Mouse (Mus musculus) kidney, postnatal 25 days (tissue): ENCODE measurements around the gene Sox1.
A peak's percentile ranks its signal among the peaks of the same experiment; 100 is the strongest.

Source experiments
- DNase-seq, 2 experiments: peaks; one replicate each; pipeline ENCODE4 v3.0.0; 2021; ENCODE audit warnings: mixed read lengths in 2 of 2

Gene Sox1

GRCm38 (mm10) chr8:12389801-12390639 lies 5.1 kb upstream of the Sox1 start:
- DNase-seq = no peak

GRCm38 (mm10) chr8:12390640-12391365 lies 4.3 kb upstream of the Sox1 start:
- no peak for DNase-seq

- no peak for DNase-seq
Measured at GRCm38 (mm10) chr8:12391366-12392250, 3.5 kb upstream of the Sox1 start.

- no peak for DNase-seq
Measured at GRCm38 (mm10) chr8:12392801-12393200, 2.3 kb upstream of the Sox1 start.

- no peak for DNase-seq
Measured at GRCm38 (mm10) chr8:12394385-12395000, 602 bp upstream of the Sox1 start.

GRCm38 (mm10) chr8:12396501-12397345 lies 1.6 kb downstream of the Sox1 start:
- no peak for DNase-seq

- DNase-seq = no peak
Measured at GRCm38 (mm10) chr8:12397346-12397925, 2.3 kb downstream of the Sox1 start.

GRCm38 (mm10) chr8:12398011-12398945 lies 3.2 kb downstream of the Sox1 start:
- no peak for DNase-seq

- DNase-seq = no peak
Measured at GRCm38 (mm10) chr8:12399421-12400205, 4.5 kb downstream of the Sox1 start.

GRCm38 (mm10) chr8:12400611-12401390 lies 5.7 kb downstream of the Sox1 start:
- DNase-seq = peak in 1 of 2 experiments; percentile 65

- DNase-seq = no peak
Measured at GRCm38 (mm10) chr8:12401391-12402270, 6.5 kb downstream of the Sox1 start.

GRCm38 (mm10) chr8:12402709-12403108 lies 7.6 kb downstream of the Sox1 start:
- no peak for DNase-seq

GRCm38 (mm10) chr8:12408020-12408419 lies 12.9 kb downstream of the Sox1 start:
- DNase-seq = no peak

- peak in 1 of 2 experiments; percentile 42 for DNase-seq
Measured at GRCm38 (mm10) chr8:12409976-12410375, 14.9 kb downstream of the Sox1 start.

- DNase-seq = no peak
Measured at GRCm38 (mm10) chr8:12417056-12417455, 22.0 kb downstream of the Sox1 start.

- DNase-seq = no peak
Measured at GRCm38 (mm10) chr8:12420537-12420936, 25.4 kb downstream of the Sox1 start.

- DNase-seq = no peak
Measured at GRCm38 (mm10) chr8:12425906-12426305, 30.8 kb downstream of the Sox1 start.
